Mouse (Mus musculus) midbrain, embryonic 11.5 days (tissue): Measurements from ENCODE around the gene Gpatch2. TPM values are rescaled to one million over a fixed set of nuclear protein-coding genes. Genes with fewer than 3 reads are reported as not detected.

Experiments used
- ATAC-seq: fragments of 200-750 bp; cut with Nextera tagmentation; 2 replicates; pipeline ENCODE4 v1.8.0; 2017; ENCODE audit warnings: moderate TSS enrichment, moderate library complexity; ENCODE audit not compliant: low FRiP score
- DNase-seq: peaks from one replicate; pipeline ENCODE4 v3.0.0; 2015; ENCODE audit warnings: low spot score; ENCODE audit errors: missing footprints
- H3K27ac ChIP-seq: fragments of 300-500 bp; sonication (generic); 2 replicates; pipeline ENCODE4 v1.5.1; 2014; ENCODE audit warnings: low read depth, low read length
- H3K27me3 ChIP-seq: fragments of 300-500 bp; sonication (generic); 2 replicates; pipeline ENCODE4 v1.6.1; 2014; ENCODE audit warnings: mild to moderate bottlenecking, low read length, moderate library complexity, mixed read lengths; ENCODE audit not compliant: control insufficient read depth, insufficient read depth
- H3K36me3 ChIP-seq: fragments of 300-500 bp; sonication (generic); 2 replicates; pipeline ENCODE4 v1.6.1; 2014; ENCODE audit warnings: mild to moderate bottlenecking, low read length, moderate library complexity, mixed read lengths; ENCODE audit not compliant: control insufficient read depth, insufficient read depth
- H3K4me1 ChIP-seq: fragments of 300-500 bp; sonication (generic); 2 replicates; pipeline ENCODE4 v1.6.1; 2014; ENCODE audit warnings: low read length; ENCODE audit not compliant: control insufficient read depth, insufficient read depth
- H3K4me2 ChIP-seq: fragments of 300-500 bp; sonication (generic); 2 replicates; pipeline ENCODE4 v1.6.1; 2014; ENCODE audit warnings: mild to moderate bottlenecking, moderate library complexity
- H3K4me3 ChIP-seq: fragments of 300-500 bp; sonication (generic); 2 replicates; pipeline ENCODE4 v1.5.1; 2014; ENCODE audit warnings: low read depth, low read length
- H3K9ac ChIP-seq: fragments of 300-500 bp; sonication (generic); 2 replicates; pipeline ENCODE4 v1.6.1; 2014; ENCODE audit warnings: low read length
- H3K9me3 ChIP-seq: fragments of 300-500 bp; sonication (generic); 2 replicates; pipeline ENCODE4 v1.6.1; 2016; ENCODE audit warnings: low read length; ENCODE audit not compliant: control insufficient read depth
- WGBS: fragments of 180-500 bp; shearing (Covaris S2); extraction: QIAGEN DNeasy Blood & Tissue Kit; methylation state at CpG from one replicate; pipeline ENCODE4 v1.1.7; 2014; 5-methylcytosine and 5-hydroxymethylcytosine counted together
- polyA plus RNA-seq: library from polyadenylated mRNA; unstranded; fragments of >200 nt; fragmentation: Nextera tagmentation; extraction: Ambion mirVana; gene quantifications from 2 replicates; pipeline ENCODE4 v1.2.1, GENCODE M21; 2014

Gene Gpatch2
- polyA plus RNA-seq, 1 experiment from 2014 or later, result 25.0 TPM

DNA sequence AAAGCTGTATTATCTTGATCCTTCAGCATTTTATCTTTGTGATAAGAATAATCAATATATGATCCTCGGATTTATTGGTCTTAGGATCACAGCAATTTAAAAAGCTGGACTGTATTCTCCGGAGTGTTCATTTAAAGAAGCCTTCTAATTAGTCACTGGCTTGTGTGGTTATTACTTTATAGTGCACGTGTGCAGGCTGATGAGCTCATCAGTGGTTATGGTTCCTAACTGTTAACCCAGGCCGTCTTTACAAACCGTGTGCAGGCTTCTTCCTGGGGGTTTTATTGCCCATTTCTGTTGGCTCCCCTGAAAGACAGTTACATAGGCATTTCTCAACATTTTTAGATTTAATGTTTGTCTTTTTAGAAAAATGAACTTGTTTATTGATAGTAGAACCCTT lies 63.2 kb downstream of the Gpatch2 start:
- Histone ChIP-seq H3K9me3 (no peaks in the 10 kb centered on the region), H3K36me3 (no peaks in the 10 kb centered on the region), H3K4me3 (no peak overlapping the region), H3K4me2 (no peak overlapping the region), H3K9ac (no peak overlapping the region), H3K27me3 (no peaks in the 10 kb centered on the region), H3K4me1 (peaks cover 6% of the 10 kb centered on the region), H3K27ac (no peak overlapping the region)
- DNase-seq (no peak), ATAC-seq (no peak)
- 82% methylated on average over 5 of the region's 5 CpGs for WGBS

GRCm38 (mm10) chr1:187279776-187280175 lies 64.5 kb downstream of the Gpatch2 start:
- Histone ChIP-seq H3K9ac (no peak overlapping the region), H3K4me1 (peaks cover 6% of the 10 kb centered on the region), H3K4me2 (no peak overlapping the region), H3K9me3 (no peaks in the 10 kb centered on the region), H3K27ac (no peak overlapping the region), H3K4me3 (no peak overlapping the region), H3K27me3 (no peaks in the 10 kb centered on the region), H3K36me3 (no peaks in the 10 kb centered on the region)
- ATAC-seq (no peak), DNase-seq (no peak)
- WGBS, result 83% methylated on average over 4 of the region's 4 CpGs

- no peak overlapping the region for H3K4me2 ChIP-seq
- no peak overlapping the region for H3K27ac ChIP-seq
- no peak overlapping the region for H3K9ac ChIP-seq
- no peaks in the 10 kb centered on the region for H3K36me3 ChIP-seq
- DNase-seq, result no peak
- H3K4me3 ChIP-seq, result no peak overlapping the region
- peaks cover 6% of the 10 kb centered on the region for H3K4me1 ChIP-seq
- no peaks in the 10 kb centered on the region for H3K9me3 ChIP-seq
- ATAC-seq, result no peak
- no peaks in the 10 kb centered on the region for H3K27me3 ChIP-seq
- WGBS, result 62% methylated on average over 3 of the region's 3 CpGs
These were observed 67.0 kb downstream of the Gpatch2 start for GRCm38 (mm10) chr1:187282321-187282720.

DNA sequence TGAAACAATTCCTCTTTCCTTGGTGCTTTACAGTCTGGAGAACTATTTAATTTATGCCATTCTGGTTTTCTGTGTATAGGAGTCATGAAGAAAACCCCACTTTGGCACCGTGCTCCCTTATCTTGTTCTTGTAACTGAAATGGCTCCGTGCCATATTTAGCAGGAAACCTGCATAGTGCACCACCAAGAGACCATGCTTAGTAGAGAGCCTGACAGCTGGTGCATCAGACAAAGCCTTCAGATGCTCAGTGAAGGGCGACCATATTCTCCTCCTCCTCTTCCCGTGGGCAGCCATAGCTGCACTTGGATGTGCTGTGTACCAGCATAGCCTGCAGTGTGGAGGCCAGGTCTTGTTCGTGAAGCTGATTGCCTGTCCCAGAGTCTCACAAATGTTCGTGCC lies 67.5 kb downstream of the Gpatch2 start:
- ATAC-seq (no peak), DNase-seq (no peak)
- Histone ChIP-seq H3K36me3 (no peaks in the 10 kb centered on the region), H3K27me3 (no peaks in the 10 kb centered on the region), H3K27ac (no peak overlapping the region), H3K9me3 (no peaks in the 10 kb centered on the region), H3K4me3 (no peak overlapping the region), H3K9ac (no peak overlapping the region), H3K4me1 (peaks cover 6% of the 10 kb centered on the region), H3K4me2 (no peak overlapping the region)
- WGBS, result 79% methylated on average over 6 of the region's 6 CpGs

DNA sequence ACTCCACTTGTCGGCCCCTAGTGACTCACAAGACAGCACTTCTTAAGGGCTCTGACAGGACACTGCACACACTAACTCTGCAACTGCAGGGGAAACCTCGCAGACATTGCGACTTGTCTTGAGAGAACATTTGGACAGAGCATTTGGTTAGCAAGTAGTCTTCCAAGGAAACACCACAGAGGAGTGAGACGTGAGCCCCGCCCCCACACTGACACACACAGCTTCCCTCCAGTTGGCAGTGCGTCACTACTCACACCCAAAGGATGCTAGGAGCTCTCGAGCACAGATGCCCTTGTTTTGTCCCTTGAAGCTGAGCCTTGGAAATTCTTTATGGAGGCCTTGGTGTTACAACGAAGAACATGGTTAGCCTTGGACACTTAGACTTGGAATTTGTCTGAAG lies 70.4 kb downstream of the Gpatch2 start:
- DNase-seq (no peak), ATAC-seq (no peak)
- WGBS, result 84% methylated on average over 8 of the region's 8 CpGs
- no peaks in the 10 kb centered on the region for H3K9me3 ChIP-seq
- no peaks in the 10 kb centered on the region for H3K36me3 ChIP-seq
- no peaks in the 10 kb centered on the region for H3K27me3 ChIP-seq
- no peak overlapping the region for H3K27ac ChIP-seq
- peaks cover 6% of the 10 kb centered on the region for H3K4me1 ChIP-seq
- H3K4me3 ChIP-seq, result no peak overlapping the region
- no peak overlapping the region for H3K4me2 ChIP-seq
- no peak overlapping the region for H3K9ac ChIP-seq

- Histone ChIP-seq H3K9ac (no peak overlapping the region), H3K27me3 (no peaks in the 10 kb centered on the region), H3K4me3 (no peak overlapping the region), H3K4me2 (no peak overlapping the region), H3K27ac (no peak overlapping the region), H3K36me3 (no peaks in the 10 kb centered on the region), H3K9me3 (no peaks in the 10 kb centered on the region), H3K4me1 (peaks cover under 1% of the 10 kb centered on the region)
- ATAC-seq (no peak), DNase-seq (no peak)
- 85% methylated on average over 4 of the region's 4 CpGs for WGBS
These were observed 71.1 kb downstream of the Gpatch2 start for GRCm38 (mm10) chr1:187286411-187286810.

DNA sequence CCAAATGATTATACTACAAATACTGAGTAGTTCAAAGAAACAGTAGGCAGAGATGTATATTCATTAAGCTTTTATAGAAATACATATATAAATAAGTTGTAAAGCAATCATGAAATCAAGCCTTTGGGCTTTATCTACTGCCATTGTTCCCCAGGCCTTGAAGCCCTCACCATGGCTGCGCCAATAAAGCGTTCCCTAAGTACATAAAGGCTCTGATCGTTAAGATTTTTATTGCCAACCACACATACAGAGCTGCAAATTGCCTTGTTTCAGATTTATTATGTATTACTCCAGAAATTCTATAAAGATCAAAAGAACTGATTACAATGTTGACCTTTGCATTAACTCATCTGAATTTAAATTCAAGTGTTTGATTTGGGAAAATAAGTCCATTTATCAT lies 71.6 kb downstream of the Gpatch2 start:
- H3K27me3 ChIP-seq, result no peaks in the 10 kb centered on the region
- H3K36me3 ChIP-seq, result no peaks in the 10 kb centered on the region
- WGBS, result 92% methylated on average over 3 of the region's 3 CpGs
- no peak for DNase-seq
- no peaks in the 10 kb centered on the region for H3K4me1 ChIP-seq
- H3K4me3 ChIP-seq, result no peak overlapping the region
- no peak overlapping the region for H3K27ac ChIP-seq
- H3K9me3 ChIP-seq, result no peaks in the 10 kb centered on the region
- no peak for ATAC-seq
- H3K4me2 ChIP-seq, result no peak overlapping the region
- H3K9ac ChIP-seq, result no peak overlapping the region

DNA sequence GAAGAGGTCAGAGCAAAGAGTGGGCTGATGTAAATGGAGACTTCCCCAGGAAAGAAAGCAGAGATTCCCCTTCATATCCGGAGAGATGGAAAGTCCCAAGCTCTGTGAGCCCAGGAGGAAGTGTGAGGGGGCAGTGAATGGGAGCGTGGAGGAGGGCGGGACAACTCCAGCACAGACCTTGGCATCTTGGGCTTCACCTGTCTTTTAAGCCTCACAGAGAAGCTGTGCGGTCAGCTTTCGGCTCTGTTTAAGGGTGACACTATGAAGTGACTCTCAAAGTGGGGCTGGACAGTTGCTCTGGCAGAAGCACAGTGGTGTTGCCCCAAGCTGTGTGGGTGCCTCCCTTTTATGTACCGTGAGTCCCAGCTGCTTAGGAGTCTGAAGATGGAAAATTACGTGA lies 74.9 kb downstream of the Gpatch2 start:
- H3K27me3 ChIP-seq, result no peaks in the 10 kb centered on the region
- no peaks in the 10 kb centered on the region for H3K36me3 ChIP-seq
- DNase-seq (peak; percentile 26), ATAC-seq (no peak)
- no peaks in the 10 kb centered on the region for H3K4me1 ChIP-seq
- no peaks in the 10 kb centered on the region for H3K9me3 ChIP-seq
- no peak overlapping the region for H3K4me3 ChIP-seq
- no peak overlapping the region for H3K4me2 ChIP-seq
- H3K27ac ChIP-seq, result no peak overlapping the region
- H3K9ac ChIP-seq, result no peak overlapping the region
- WGBS, result 95% methylated on average over 7 of the region's 7 CpGs

DNA sequence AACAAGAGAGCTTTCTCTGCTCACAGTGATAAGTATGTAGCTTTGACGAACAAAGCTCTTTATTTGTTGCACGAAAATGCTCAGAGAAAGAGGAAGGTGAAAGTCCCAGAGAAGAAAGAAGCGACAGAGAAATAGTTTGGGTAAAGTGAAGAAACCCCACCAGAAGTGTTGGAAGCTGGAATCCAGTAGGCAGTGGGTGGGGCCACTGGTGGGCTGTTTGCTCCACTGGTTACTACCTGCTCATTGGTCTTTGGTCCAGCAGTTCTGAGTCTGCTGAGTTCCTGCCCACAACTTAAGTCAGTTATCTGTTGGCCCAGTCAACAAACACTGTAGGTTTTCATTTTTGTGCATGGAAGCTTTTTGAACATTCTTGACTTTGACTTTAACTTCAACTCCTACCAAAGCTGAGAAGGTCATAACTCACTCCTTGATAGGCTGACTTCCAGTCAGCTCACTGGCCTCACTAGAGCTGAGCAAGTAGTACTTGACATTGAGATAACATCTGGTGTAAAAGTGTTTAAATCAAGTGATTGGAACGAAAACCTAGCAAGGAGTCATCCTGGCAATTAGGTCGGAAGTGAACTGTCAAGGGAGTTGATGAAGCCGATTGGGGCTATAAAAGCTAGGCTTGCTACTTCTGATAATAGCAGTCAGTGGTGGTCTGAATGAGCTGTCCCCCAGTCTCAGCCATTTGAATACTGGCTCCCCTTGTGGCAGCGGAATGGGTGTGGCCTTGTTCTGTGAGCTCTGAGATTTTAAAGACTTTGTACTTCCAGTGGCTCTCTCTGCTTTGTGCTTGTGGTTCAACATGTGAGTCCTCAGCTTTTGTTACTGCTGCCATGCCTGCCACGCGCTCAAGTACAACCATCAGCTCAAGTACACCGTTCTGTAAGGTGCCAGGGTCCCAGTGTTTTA lies 76.4 kb downstream of the Gpatch2 start:
- H3K9me3 ChIP-seq, result no peaks in the 10 kb centered on the region
- H3K27ac ChIP-seq, result no peak overlapping the region
- ATAC-seq (no peak), DNase-seq (peak; percentile 73)
- 93% methylated on average over 10 of the region's 10 CpGs for WGBS
- no peaks in the 10 kb centered on the region for H3K4me1 ChIP-seq
- H3K4me2 ChIP-seq, result no peak overlapping the region
- H3K27me3 ChIP-seq, result no peaks in the 10 kb centered on the region
- no peak overlapping the region for H3K9ac ChIP-seq
- H3K4me3 ChIP-seq, result no peak overlapping the region
- H3K36me3 ChIP-seq, result no peaks in the 10 kb centered on the region
